Mouse (Mus musculus) lung, postnatal 25 days (tissue): ENCODE measurements around the gene Lmf1.

Experiments used
- DNase-seq: peaks from one replicate; pipeline ENCODE4 v3.0.0; 2022; ENCODE audit warnings: low spot score

Lmf1 gene

DNA sequence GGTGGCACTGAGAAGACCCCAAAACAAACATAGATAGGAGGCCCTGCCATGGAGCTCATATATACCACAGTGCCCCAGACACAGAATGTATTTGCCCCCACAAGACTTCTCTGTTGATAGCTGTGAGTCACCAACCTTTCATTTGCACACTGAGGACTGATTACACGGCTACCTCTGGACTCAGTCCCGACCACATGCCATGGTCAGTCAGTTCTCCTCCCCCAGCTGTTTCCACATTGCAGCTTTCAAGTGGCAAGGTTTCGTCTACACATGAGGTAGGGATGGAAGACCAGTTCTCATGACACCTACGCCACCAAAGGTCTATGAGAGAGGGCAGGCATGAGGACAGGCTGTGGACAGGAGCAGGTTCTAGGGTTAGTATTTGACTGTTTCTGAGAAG lies 132.3 kb downstream of the Lmf1 start:
- DNase-seq = no peak
